Mouse (Mus musculus) urinary bladder, postnatal 36 days (tissue): ENCODE measurements around the gene Cd2bp2.

Experiments
- DNase-seq, 2 experiments: peaks; one replicate each; pipeline ENCODE4 v3.0.0; 2022; ENCODE audit warnings: low spot score in 2 of 2, mixed read lengths in 1 of 2

Cd2bp2 gene

DNA sequence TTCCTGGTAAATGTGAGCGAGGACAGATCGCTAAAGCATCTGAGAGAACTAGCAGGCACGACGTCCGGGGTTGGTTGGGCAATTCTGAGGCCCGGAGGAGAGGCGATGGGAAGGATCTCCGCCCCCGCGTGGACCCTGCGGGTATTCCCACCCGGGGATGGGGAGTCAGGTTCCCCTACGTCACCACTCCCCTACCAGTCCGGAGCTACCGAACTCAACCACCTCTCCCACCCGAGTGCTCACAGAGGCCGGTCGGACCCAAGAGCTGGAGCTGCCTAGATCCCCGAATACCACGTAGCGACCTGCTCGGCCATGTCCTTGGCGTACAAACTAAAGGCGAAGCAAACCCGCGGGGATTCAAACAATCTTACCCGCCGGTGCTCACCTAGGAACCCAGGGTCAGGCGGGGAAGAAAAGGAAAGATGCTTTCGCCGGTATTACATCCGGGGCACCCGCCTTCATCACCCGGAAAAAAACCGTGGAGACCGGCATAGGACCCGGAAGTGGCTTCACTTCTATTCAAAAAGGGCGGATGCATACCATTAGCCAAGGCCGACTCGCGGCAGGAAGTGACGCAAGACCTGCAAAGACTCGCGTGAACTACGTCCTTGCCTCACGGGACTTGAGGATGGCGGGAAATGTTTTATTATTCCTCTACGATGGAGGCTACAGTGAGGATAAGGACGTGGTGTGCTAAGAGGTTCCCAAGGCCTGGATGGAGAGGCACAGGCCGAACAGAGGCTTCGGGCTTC is at the start of gene Cd2bp2:
TSS of gene Cd2bp2 (minus strand) at position 507 of the 752 bp plus-strand sequence.
- peak; percentile 90 to 95 for DNase-seq

GRCm38 (mm10) chr7:127244658-127245510 is 49.0 kb upstream of the Cd2bp2 start:
- no peak for DNase-seq

DNA sequence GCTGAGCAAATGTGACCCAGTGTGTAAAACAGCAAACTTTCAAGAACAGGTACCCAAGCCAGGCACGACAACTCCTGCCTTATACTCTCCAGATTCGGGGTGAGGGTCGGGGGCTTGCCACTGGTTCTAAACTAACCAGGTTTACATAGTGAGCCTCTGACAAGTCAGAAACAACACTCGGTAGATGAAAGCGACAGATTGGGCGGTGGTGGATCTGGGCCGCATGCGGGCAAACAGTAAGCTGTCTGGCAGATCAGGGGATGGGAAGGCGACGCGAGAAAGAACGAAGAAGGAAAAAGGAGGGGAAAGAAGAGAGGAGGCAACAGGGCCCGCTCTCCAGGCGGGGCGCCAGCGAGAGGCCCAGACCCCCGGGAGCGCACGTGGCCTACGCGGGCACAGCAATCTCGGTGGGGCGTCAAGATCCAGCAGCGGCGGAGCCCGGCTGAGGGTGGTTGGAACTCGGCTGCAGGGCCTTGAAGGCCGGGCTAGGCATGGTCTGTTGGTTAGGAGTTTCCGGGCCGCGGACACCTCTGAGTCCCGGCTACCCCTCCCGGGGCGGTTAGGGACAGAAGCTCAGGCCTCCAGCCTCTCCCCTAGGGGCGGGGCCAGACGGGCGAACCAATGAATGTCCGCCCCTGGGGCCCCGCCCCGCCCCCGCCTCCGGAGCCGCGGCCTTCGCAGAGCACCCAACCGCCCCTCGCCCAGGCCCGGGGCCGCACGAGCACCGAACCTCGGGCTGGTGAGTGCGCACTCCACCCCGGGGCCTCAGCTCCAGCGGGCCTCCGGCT is 48.2 kb upstream of the Cd2bp2 start, which contains the start of gene Zfp771:
TSS of gene Zfp771 (plus strand) at position 405 of the 788 bp plus-strand sequence.
- peak; percentile 91 to 94 for DNase-seq

DNA sequence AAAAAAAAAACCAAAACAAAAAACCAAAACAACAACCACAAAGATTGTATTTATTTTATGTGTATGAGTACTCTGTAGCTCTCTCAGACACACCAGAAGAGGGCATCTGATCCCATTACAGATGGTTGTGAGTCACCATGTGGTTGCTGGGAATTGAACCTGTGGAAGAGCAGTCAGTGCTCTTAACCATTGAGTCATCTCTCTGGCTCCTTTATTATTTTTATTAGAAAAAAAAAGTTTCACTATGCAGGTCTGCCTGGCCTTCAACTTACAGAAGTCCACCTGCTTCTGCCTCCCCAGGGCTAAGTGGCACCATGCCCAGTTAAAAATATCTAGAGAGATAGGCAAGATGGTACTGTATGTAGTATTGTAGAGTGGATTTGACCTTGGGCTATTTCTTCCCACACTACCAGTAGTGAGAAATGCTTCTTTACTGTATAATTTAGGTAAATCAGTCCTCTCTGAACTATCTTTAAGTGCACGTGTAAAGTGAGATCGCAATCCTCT is 47.6 kb upstream of the Cd2bp2 start:
- DNase-seq, result no peak

GRCm38 (mm10) chr7:127234777-127235176 is 38.9 kb upstream of the Cd2bp2 start:
- no peak for DNase-seq

- no peak for DNase-seq
These were observed 37.9 kb upstream of the Cd2bp2 start for GRCm38 (mm10) chr7:127233765-127234164.

GRCm38 (mm10) chr7:127233368-127233749 is 37.5 kb upstream of the Cd2bp2 start:
- DNase-seq, result no peak

DNA sequence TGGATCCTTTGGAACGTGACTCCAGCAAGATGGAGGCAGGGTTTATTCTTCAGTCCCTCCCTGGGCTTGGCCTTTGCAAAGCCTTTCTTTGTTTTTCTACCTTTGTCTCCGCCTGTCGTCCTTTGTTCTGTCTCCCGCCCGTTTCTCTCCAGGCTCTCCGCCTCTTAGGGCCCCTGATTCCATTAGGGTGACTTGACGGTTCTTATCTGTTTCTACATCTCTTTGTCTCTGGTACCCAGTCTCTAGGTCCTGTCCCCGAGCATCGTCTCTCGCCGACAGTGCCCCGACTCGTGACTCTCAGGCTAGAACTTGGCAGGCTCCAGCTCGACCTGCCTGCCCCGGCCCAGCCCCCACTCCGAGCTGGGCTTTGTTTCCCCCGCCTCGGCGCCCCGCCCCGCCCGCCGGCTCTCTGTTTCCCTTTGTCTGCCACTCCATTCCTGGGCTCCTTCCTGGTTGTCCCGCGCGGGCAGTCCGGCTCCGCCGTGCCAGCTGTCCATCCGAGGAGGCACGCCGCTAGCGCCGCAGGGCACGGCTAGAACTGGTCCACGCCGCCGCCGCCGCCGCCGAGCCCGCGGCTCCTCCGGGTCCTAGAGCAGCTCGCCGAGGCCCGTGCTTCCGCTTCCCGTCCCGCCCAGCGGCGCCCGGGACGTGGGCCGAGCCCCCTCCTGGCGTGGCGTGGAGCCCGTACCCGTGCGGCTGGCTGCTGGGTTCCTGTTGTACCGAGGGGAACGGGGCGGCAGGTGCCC is 36.9 kb upstream of the Cd2bp2 start, which contains the start of the genes Zfp553 and Sept1:
TSS of gene Zfp553 (plus strand) at position 440 of the 746 bp plus-strand sequence.
TSS of gene Sept1 (minus strand) at position 509 of the 746 bp plus-strand sequence.
- DNase-seq, result peak; percentile 79 to 80

DNA sequence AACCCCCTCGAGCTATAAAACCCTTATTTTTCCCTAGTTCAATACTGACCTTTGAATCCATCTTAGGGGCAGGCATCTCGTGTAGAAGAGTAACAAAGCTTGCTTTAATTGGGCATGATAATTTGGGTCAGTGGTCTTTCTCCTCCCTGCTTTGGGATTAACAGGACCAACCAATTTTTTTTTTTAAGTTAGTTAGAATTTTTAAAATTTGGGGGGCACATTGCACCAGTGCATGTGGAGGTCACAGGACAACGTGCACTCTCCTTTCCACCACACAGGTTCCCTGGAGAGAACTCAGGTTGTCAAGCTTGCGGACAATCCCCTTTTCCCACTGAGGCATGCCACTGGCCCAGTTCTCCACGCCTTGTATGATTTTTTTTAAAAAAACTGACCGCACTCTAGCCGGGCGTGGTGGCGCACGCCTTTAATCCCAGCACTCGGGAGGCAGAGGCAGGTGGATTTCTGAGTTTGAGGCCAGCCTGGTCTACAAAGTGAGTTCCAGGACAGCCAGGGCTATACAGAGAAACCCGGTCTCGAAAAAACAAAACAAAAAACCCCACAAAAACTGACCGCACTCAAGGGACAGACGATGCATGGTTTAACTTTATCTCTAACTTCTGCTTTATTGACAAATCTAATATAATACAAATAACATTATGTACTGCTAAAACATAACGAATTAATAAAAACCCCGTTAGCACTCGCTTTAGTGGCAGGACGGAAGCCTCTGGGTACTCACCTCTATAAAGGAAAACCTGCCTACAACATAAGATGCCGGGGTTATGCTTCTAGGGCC is 36.2 kb upstream of the Cd2bp2 start:
- DNase-seq, result no peak

- DNase-seq, result no peak
These were observed 35.5 kb upstream of the Cd2bp2 start for GRCm38 (mm10) chr7:127231376-127231775.

DNA sequence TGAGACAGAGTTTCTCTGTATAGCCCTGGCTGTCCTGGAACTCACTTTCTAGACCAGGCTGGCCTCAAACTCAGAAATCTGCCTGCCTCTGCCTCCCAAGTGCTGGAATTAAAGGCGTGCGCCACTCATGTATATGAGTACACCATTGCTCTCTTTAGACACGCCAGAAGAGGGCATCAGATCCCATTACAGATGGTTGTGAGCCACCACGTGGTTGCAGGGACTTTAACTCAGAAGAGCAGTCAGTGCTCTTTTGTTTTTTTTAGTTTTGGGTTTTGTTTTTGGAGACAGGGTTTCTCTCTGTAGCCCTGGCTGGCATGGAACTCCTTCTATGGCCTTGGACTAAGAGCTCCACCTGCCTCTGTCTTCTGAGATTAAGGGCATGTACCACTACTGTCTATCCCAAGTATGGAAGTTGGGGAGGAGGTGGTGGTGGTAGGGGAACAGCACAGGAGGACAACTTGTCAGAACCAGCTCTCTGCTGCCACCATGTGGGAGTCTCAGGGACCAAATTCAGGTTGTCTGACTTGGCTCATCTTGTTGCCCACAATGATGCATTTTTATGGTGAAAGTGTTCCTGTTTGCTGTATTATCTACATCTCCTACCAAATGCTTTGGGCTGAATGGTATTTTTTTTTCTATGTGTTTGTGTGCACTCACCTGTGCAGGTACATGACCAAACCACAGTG is 32.9 kb upstream of the Cd2bp2 start:
- peak; percentile 72 to 76 for DNase-seq

GRCm38 (mm10) chr7:127225147-127225995 is 29.5 kb upstream of the Cd2bp2 start:
- no peak for DNase-seq

DNA sequence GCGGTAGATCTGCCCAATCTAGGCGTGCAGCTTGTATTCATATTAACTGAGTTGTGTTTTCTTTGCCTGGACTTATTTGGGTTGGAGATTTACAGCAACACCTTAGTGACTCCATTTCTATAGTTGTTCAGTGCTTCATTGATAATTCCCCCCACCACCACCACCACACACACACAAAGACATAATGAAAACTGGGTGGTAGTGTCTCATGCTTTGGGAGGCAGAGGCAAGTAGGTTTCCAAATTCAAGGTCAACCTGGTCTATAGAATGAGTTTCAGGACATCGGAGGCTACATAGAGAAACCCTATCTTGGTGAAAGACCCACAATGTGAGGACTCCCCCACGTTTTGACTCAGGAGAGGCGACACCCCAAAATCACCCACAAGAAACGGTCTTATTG is 28.8 kb upstream of the Cd2bp2 start:
- no peak for DNase-seq

- DNase-seq, result no peak
These were observed 27.9 kb upstream of the Cd2bp2 start for GRCm38 (mm10) chr7:127223515-127224478.

GRCm38 (mm10) chr7:127223106-127223505 is 27.3 kb upstream of the Cd2bp2 start:
- no peak for DNase-seq

GRCm38 (mm10) chr7:127220440-127220839 is 24.6 kb upstream of the Cd2bp2 start:
- no peak for DNase-seq

GRCm38 (mm10) chr7:127218670-127219069 is 22.8 kb upstream of the Cd2bp2 start:
- no peak for DNase-seq
